Mouse (Mus musculus) embryonic facial prominence, embryonic 10.5 days (tissue): Measurements from ENCODE around the gene Serpinh1. TPM values are rescaled to one million over a fixed set of nuclear protein-coding genes. Genes with fewer than 3 reads are reported as not detected.

Experiments
- DNase-seq: peaks from one replicate; pipeline ENCODE4 v3.0.0-alpha.2; 2017; ENCODE audit warnings: low spot score
- H3K27ac ChIP-seq: fragments of 300-500 bp; sonication (generic); replicated peaks from 2 replicates; pipeline ENCODE4 v1.5.1; 2016; ENCODE audit warnings: mild to moderate bottlenecking
- H3K27me3 ChIP-seq: fragments of 300-500 bp; sonication (generic); replicated peaks from 2 replicates; pipeline ENCODE4 v1.6.1; 2016; ENCODE audit warnings: low read depth, mild to moderate bottlenecking; ENCODE audit not compliant: poor library complexity, severe bottlenecking
- H3K36me3 ChIP-seq: fragments of 300-500 bp; sonication (generic); replicated peaks from 2 replicates; pipeline ENCODE4 v1.6.1; 2016; ENCODE audit warnings: mild to moderate bottlenecking, moderate library complexity
- H3K4me1 ChIP-seq: fragments of 300-500 bp; sonication (generic); 2 replicates; pipeline ENCODE4 v1.6.1; 2016
- H3K4me3 ChIP-seq: fragments of 300-500 bp; sonication (generic); 2 replicates; pipeline ENCODE4 v1.5.1; 2016; ENCODE audit warnings: mild to moderate bottlenecking, moderate library complexity
- H3K9me3 ChIP-seq: fragments of 300-500 bp; sonication (generic); 2 replicates; pipeline ENCODE4 v1.6.1; 2016; ENCODE audit warnings: mild to moderate bottlenecking
- WGBS: fragments of 180-500 bp; shearing (Covaris S2); methylation state at CpG from one replicate; pipeline ENCODE4 v1.1.7; 2016; 5-methylcytosine and 5-hydroxymethylcytosine counted together
- polyA plus RNA-seq: library from polyadenylated mRNA; unstranded; fragments of >200 nt; fragmentation: Nextera tagmentation; extraction: Ambion mirVana; gene quantifications from 2 replicates; pipeline ENCODE4 v1.2.1, GENCODE M21; 2016

Serpinh1 gene
- polyA plus RNA-seq, 1 experiment from 2014 or later: 1,061 TPM

GRCm38 (mm10) chr7:99360803-99361414 lies 7.9 kb upstream of the Serpinh1 start:
- H3K4me1 ChIP-seq: peaks cover 60% of the 10 kb centered on the region
- no peaks in the 10 kb centered on the region for H3K36me3 ChIP-seq
- H3K9me3 ChIP-seq: peaks cover 5% of the 10 kb centered on the region; the same call in 1 of the 2 replicates
- H3K27me3 ChIP-seq: no peaks in the 10 kb centered on the region
- peak overlapping the region; percentile 41 for H3K4me3 ChIP-seq
- peak overlapping the region; percentile 94 for H3K27ac ChIP-seq
- WGBS: 12% methylated on average over 8 of the region's 8 CpGs
- DNase-seq: peak; percentile 66

- Histone ChIP-seq H3K9me3 (peaks cover 5% of the 10 kb centered on the region; the same call in 1 of the 2 replicates), H3K36me3 (no peaks in the 10 kb centered on the region), H3K4me3 (peak overlapping the region; percentile 41), H3K27ac (peak overlapping the region; percentile 94), H3K4me1 (peaks cover 67% of the 10 kb centered on the region), H3K27me3 (no peaks in the 10 kb centered on the region)
- WGBS: 6% methylated on average over 10 of the region's 10 CpGs
- peak; percentile 96 for DNase-seq
These were observed 7.2 kb upstream of the Serpinh1 start for GRCm38 (mm10) chr7:99360021-99360802.

- no peak for DNase-seq
- no peaks in the 10 kb centered on the region for H3K27me3 ChIP-seq
- no peaks in the 10 kb centered on the region for H3K36me3 ChIP-seq
- WGBS: 88% methylated on average over 8 of the region's 8 CpGs
- peaks cover 3% of the 10 kb centered on the region; the same call in 1 of the 2 replicates for H3K9me3 ChIP-seq
- peak overlapping the region; percentile 48 for H3K27ac ChIP-seq
- H3K4me1 ChIP-seq: peaks cover 74% of the 10 kb centered on the region
- no peak overlapping the region for H3K4me3 ChIP-seq
These were observed 5.3 kb upstream of the Serpinh1 start for GRCm38 (mm10) chr7:99358371-99358770.

GRCm38 (mm10) chr7:99357201-99357600 lies 4.2 kb upstream of the Serpinh1 start:
- no peaks in the 10 kb centered on the region for H3K36me3 ChIP-seq
- 68% methylated on average over 7 of the region's 7 CpGs for WGBS
- peak overlapping the region; percentile 96 for H3K27ac ChIP-seq
- no peaks in the 10 kb centered on the region for H3K9me3 ChIP-seq
- peaks cover 85% of the 10 kb centered on the region for H3K4me1 ChIP-seq
- H3K4me3 ChIP-seq: no peak overlapping the region
- DNase-seq: no peak
- H3K27me3 ChIP-seq: no peaks in the 10 kb centered on the region

GRCm38 (mm10) chr7:99356244-99356930 lies 3.3 kb upstream of the Serpinh1 start:
- peak overlapping the region; percentile 96 for H3K27ac ChIP-seq
- H3K27me3 ChIP-seq: no peaks in the 10 kb centered on the region
- 25% methylated on average over 9 of the region's 9 CpGs for WGBS
- peaks cover 90% of the 10 kb centered on the region for H3K4me1 ChIP-seq
- no peaks in the 10 kb centered on the region for H3K36me3 ChIP-seq
- peak; percentile 36 for DNase-seq
- H3K4me3 ChIP-seq: peak overlapping the region; percentile 45
- no peaks in the 10 kb centered on the region for H3K9me3 ChIP-seq

- WGBS: 4% methylated on average over 7 of the region's 7 CpGs
- peaks cover 5% of the 10 kb centered on the region for H3K36me3 ChIP-seq
- H3K27me3 ChIP-seq: no peaks in the 10 kb centered on the region
- peaks cover 90% of the 10 kb centered on the region for H3K4me1 ChIP-seq
- H3K4me3 ChIP-seq: peak overlapping the region; percentile 45
- no peaks in the 10 kb centered on the region for H3K9me3 ChIP-seq
- DNase-seq: peak; percentile 86
- H3K27ac ChIP-seq: peak overlapping the region; percentile 96
These were observed 2.7 kb upstream of the Serpinh1 start for GRCm38 (mm10) chr7:99355731-99356131.

GRCm38 (mm10) chr7:99351802-99352517 lies 1.1 kb downstream of the Serpinh1 start:
- Histone ChIP-seq H3K4me1 (peaks cover 85% of the 10 kb centered on the region), H3K27ac (peak overlapping the region; percentile 96), H3K4me3 (peak overlapping the region; percentile 67), H3K9me3 (no peaks in the 10 kb centered on the region), H3K27me3 (no peaks in the 10 kb centered on the region), H3K36me3 (peaks cover 42% of the 10 kb centered on the region)
- WGBS: under 1% methylated on average over 18 of the region's 18 CpGs
- peak; percentile 81 for DNase-seq

- WGBS: 3% methylated on average over 12 of the region's 12 CpGs
These were observed 1.8 kb downstream of the Serpinh1 start for GRCm38 (mm10) chr7:99351104-99351801.

GRCm38 (mm10) chr7:99349782-99350720 lies 3.0 kb downstream of the Serpinh1 start:
- Histone ChIP-seq H3K4me3 (peak overlapping the region; percentile 67), H3K27me3 (no peaks in the 10 kb centered on the region), H3K36me3 (peaks cover 62% of the 10 kb centered on the region), H3K27ac (peak overlapping the region; percentile 96), H3K4me1 (peaks cover 69% of the 10 kb centered on the region), H3K9me3 (no peaks in the 10 kb centered on the region)
- no peak for DNase-seq
- 74% methylated on average over 9 of the region's 9 CpGs for WGBS

More at GRCm38 (mm10) chr7:99351104-99351801, 1.8 kb downstream of the Serpinh1 start:
- Histone ChIP-seq H3K36me3 (peaks cover 50% of the 10 kb centered on the region), H3K4me1 (peaks cover 81% of the 10 kb centered on the region), H3K4me3 (peak overlapping the region; percentile 67), H3K27me3 (no peaks in the 10 kb centered on the region), H3K27ac (peak overlapping the region; percentile 96), H3K9me3 (no peaks in the 10 kb centered on the region)
- peak; percentile 77 for DNase-seq

- H3K4me1 ChIP-seq: peaks cover 58% of the 10 kb centered on the region
- H3K4me3 ChIP-seq: peak overlapping the region; percentile 8; the same call in 1 of the 2 replicates
- WGBS: 95% methylated on average over 26 of the region's 26 CpGs
- DNase-seq: no peak
- H3K27me3 ChIP-seq: no peaks in the 10 kb centered on the region
- peaks cover 73% of the 10 kb centered on the region for H3K36me3 ChIP-seq
- no peak overlapping the region for H3K27ac ChIP-seq
- no peaks in the 10 kb centered on the region for H3K9me3 ChIP-seq
These were observed 4.2 kb downstream of the Serpinh1 start for GRCm38 (mm10) chr7:99348883-99349282.

- Histone ChIP-seq H3K36me3 (peaks cover 88% of the 10 kb centered on the region), H3K4me1 (peaks cover 42% of the 10 kb centered on the region), H3K4me3 (no peak overlapping the region), H3K9me3 (no peaks in the 10 kb centered on the region), H3K27me3 (no peaks in the 10 kb centered on the region), H3K27ac (no peak overlapping the region)
- WGBS: 96% methylated on average over 10 of the region's 10 CpGs
- DNase-seq: no peak
These were observed 5.8 kb downstream of the Serpinh1 start for GRCm38 (mm10) chr7:99347268-99347667.
